Mouse (Mus musculus) forelimb bud, embryonic 11.5 days (tissue): ENCODE measurements around the gene Afg1l.

Source experiments
- DNase-seq: peaks from one replicate; pipeline ENCODE4 v3.0.0-alpha.2; 2012; ENCODE audit warnings: low read depth, low spot score

The Afg1l gene

GRCm38 (mm10) chr10:42297109-42297508 is 181.3 kb downstream of the Afg1l start:
- no peak for DNase-seq

DNA sequence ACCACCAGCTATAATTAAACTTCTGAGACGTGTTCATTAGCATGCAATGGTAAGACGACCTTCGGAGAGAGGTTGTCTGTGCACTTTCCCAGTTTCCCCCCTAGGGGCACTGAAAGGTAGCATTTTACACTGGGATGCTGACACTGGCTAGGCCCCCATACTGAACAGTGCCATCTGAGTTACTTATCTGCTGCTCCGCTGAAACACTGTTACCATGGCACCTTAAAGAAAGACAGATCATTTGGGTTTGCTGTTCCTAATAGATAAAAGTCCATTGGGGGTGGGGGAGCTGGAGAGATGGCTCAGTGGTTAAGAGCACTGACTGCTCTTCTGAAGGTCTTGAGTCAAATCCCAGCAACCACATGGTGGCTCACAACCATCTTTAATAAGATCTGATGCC is 181.8 kb downstream of the Afg1l start:
- no peak for DNase-seq

DNA sequence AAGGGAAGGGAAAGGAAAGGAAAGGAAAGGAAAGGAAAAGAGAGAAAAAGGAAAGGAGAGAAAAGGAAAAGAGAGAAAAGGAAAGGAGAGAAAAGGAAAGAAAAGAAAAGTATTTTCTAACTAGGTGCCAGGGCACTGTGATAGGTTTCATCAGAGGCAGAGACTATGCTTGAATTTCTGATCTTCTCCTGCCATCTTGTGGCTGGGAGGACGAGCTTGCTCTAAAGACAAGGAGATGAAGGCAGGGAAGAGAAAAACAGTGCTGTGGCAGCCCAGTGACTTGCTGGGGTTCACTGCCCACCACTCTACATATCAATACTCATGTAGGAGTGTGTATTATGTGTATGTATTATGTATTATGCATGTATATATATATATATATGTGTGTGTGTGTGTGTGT is 183.3 kb downstream of the Afg1l start:
- DNase-seq: no peak

DNA sequence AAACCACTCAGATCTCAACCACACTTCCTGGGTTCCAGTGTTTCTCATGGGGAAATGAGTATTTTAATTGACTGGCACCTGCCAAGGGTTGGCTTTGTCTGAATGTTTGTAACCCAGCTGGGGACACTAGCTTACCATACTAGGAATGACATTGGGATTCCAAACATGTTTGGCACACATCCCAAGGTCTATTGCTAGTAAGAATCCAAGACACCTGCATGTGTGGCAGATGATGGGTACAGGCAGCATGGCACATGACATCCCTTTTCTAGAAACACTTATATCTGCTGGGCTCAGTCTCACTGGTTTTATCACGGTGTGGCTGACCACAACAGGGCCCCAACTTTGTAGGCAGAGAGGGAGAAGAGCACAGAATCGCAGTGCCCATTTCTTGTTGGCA is 184.0 kb downstream of the Afg1l start:
- no peak for DNase-seq

DNA sequence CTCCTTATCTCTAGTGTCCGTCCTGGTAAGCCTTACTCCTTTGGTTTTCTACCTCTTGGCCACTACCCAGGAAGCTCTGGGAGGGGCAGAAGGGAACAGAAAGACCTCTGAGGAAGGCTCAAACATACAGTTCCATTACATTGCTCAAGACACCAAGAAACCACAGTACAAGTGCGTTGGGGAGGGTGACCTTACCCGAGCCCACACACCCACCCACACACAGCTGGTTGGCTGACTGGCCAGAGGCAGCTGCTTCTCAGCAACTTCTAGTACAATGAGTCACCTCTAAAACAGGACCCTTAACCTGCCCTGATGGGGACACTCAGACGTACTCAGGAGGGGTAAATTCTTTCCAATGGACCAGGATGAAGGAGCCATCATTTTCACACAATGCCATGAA is 184.5 kb downstream of the Afg1l start:
- no peak for DNase-seq

DNA sequence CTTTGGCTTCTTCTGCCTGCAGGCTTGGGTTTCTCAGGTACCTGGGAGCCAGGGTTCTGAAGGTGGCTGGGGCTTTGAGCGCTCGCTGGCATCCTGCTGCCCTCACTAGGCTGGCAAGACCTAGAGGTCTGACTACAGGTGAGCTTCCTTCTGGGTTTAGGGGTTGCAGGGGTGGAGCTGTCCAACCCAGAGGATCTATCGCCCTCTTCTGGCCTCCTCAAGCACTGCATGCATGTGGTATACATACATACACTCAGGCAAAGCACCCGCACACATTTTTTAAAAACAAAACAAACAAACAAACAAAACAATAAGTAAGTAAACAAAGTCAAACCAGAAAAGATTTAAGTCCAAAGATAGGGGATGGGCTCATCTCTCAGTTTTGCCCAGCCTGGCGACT is 187.0 kb downstream of the Afg1l start:
- DNase-seq: no peak

DNA sequence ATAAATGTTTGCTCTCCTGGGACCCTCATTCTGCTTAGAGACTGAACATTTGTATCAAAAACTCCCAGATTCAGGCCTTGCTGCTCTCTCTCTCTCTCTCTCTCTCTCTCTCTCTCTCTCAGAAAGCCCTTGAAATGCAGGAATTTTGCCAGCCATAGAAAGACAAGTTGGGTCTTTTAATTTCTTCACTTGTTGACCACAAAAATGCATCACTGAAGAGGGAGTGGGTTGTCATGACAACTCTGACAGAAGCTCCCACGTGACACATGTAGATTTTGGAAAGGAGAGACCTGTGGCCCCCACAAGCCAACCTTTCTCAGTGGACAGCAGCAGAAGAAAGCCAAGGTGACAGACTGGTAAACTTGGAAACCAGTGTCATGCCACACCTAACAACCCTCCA is 190.7 kb downstream of the Afg1l start:
- DNase-seq: no peak

- DNase-seq: peak; percentile 52
Observed at GRCm38 (mm10) chr10:42278307-42278850, 200.0 kb downstream of the Afg1l start.

- peak; percentile 98 for DNase-seq
Observed at GRCm38 (mm10) chr10:42277476-42278306, 200.7 kb downstream of the Afg1l start.

GRCm38 (mm10) chr10:42276507-42277345 is 201.6 kb downstream of the Afg1l start, which contains the start of gene Foxo3:
Gene Foxo3, minus strand, starts transcription at chr10:42276755.
- DNase-seq: peak; percentile 82

GRCm38 (mm10) chr10:42275871-42276501 is 202.4 kb downstream of the Afg1l start:
- peak; percentile 69 for DNase-seq

- DNase-seq: no peak
Observed at GRCm38 (mm10) chr10:42275401-42275870, 202.9 kb downstream of the Afg1l start.

- DNase-seq: no peak
Observed at GRCm38 (mm10) chr10:42274712-42275400, 203.5 kb downstream of the Afg1l start.

- no peak for DNase-seq
Observed at GRCm38 (mm10) chr10:42273760-42274691, 204.3 kb downstream of the Afg1l start.

- DNase-seq: no peak
Observed at GRCm38 (mm10) chr10:42273403-42273759, 205.0 kb downstream of the Afg1l start.

GRCm38 (mm10) chr10:42271454-42272230 is 206.7 kb downstream of the Afg1l start:
- DNase-seq: no peak

DNA sequence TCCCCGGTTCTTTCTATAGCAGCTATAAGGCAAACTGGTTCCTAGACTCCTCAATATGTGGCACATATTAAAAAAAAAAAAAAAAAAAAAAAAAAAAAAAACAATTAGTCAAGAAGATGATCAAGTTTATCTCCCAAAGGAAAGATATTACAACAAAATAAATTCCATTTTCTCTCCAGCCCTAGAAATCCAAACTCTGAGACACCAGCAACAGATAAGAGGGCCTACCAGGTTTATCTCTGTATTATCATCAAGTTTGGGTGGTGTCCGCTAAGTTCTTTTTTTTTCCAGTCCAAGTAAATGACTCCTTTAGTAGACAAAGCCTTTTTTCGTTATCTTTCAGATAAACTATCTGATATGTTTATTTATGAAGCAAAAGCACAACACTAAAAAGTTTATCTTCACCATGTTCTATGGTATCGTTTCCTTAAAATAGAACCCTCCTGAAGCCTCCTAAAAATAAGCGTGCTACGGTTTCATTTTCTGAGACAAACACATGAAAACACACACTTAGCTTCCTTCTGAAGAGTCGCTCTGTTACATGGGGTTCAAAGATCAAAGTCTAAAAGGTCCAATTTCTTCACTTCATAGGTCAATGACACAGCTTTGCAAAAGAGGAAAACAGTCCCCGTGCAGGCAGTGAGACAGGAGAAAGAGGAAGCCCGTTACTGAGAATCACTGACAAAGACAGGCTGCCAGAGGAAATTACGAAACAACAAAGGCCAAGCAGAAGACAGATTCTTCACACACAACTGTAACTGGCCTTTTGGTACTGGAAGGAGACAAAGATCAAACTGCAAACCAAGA is 207.9 kb downstream of the Afg1l start:
- no peak for DNase-seq

DNA sequence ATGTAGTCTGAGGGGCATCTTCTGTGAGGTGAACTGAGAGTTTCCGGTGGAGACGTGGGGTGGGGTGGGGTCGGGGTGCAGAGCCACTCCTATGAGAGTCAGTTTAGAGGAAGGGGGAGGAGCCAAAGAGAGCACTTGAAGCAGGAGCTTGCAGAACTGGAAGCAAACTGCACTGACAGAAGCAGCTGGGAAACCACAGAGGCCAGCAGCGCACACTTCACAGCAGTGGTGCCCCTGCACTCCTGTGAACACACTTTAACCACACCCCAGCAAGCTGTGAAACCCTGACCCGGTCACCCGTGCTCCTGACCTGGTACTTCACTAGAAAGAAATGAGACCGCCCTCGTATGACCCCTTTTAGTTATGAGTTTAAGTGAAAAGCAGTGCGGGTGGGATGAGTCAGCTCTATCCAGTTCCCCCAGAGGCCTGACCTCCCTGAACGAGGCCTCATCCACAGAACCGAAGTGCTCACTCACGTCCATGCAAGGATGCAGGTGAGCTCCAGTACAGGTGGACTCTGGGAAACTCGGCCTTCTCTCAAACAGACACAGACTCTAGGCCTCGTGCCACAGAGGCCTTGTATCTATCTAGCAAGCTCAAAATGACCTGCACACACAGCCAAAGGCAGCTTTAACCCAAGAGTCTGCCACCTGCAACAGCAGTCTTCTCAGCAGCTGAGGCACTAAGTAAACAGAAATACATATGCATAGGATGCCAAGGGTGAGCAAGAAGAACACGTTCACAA is 208.9 kb downstream of the Afg1l start:
- no peak for DNase-seq
